Mouse (Mus musculus) ES-Bruce4 (cell line): ENCODE results near the gene Gm2a.

Source experiments
- CTCF ChIP-seq: IDR thresholded peaks from one replicate; pipeline ENCODE4 v1.8.1; 2011; ENCODE audit warnings: low read depth, low read length
- EP300 ChIP-seq: IDR thresholded peaks from 2 replicates; pipeline ENCODE4 v1.6.1; 2011; ENCODE audit warnings: low read depth, low read length; ENCODE audit not compliant: insufficient read depth

GRCm38 (mm10) chr11:55126663-55127062 is 28.7 kb downstream of the Gm2a start:
- TF ChIP-seq EP300 = no peak
- no peak for TF ChIP-seq CTCF
